Mouse (Mus musculus): ENCODE measurements around the gene Scube1. TPM values are rescaled to one million over a fixed set of nuclear protein-coding genes. Genes with fewer than 3 reads are reported as not detected.

Scube1 gene
- total RNA-seq, 2 experiments from 2014 or later = not detected

- no peak for ATAC-seq (replicated peaks; ENCODE audit: low FRiP score, low TSS enrichment, poor library complexity, severe bottlenecking)
Measured at GRCm38 (mm10) chr15:83676286-83676685, 48.5 kb downstream of the Scube1 start.

GRCm38 (mm10) chr15:83673621-83674020, 51.2 kb downstream of the Scube1 start:
- ATAC-seq (replicated peaks; ENCODE audit: low FRiP score, low TSS enrichment, poor library complexity, severe bottlenecking) = no peak

GRCm38 (mm10) chr15:83667501-83667900, 57.3 kb downstream of the Scube1 start:
- ATAC-seq (replicated peaks; ENCODE audit: low FRiP score, low TSS enrichment, poor library complexity, severe bottlenecking) = no peak

GRCm38 (mm10) chr15:83666418-83666817, 58.4 kb downstream of the Scube1 start:
- no peak for ATAC-seq (replicated peaks; ENCODE audit: low FRiP score, low TSS enrichment, poor library complexity, severe bottlenecking)

GRCm38 (mm10) chr15:83665993-83666392, 58.8 kb downstream of the Scube1 start:
- no peak for ATAC-seq (replicated peaks; ENCODE audit: low FRiP score, low TSS enrichment, poor library complexity, severe bottlenecking)

- peak; percentile 65 for ATAC-seq (replicated peaks; ENCODE audit: low FRiP score, low TSS enrichment, poor library complexity, severe bottlenecking)
Measured at GRCm38 (mm10) chr15:83664722-83665121, 60.1 kb downstream of the Scube1 start.

GRCm38 (mm10) chr15:83663066-83663465, 61.8 kb downstream of the Scube1 start:
- no peak for ATAC-seq (replicated peaks; ENCODE audit: low FRiP score, low TSS enrichment, poor library complexity, severe bottlenecking)

GRCm38 (mm10) chr15:83662106-83662505, 62.7 kb downstream of the Scube1 start:
- no peak for ATAC-seq (replicated peaks; ENCODE audit: low FRiP score, low TSS enrichment, poor library complexity, severe bottlenecking)

GRCm38 (mm10) chr15:83642518-83642917, 82.3 kb downstream of the Scube1 start:
- no peak for ATAC-seq (replicated peaks; ENCODE audit: low FRiP score, low TSS enrichment, poor library complexity, severe bottlenecking)

GRCm38 (mm10) chr15:83640208-83640607, 84.6 kb downstream of the Scube1 start:
- no peak for ATAC-seq (replicated peaks; ENCODE audit: low FRiP score, low TSS enrichment, poor library complexity, severe bottlenecking)

- no peak for ATAC-seq (replicated peaks; ENCODE audit: low FRiP score, low TSS enrichment, poor library complexity, severe bottlenecking)
Measured at GRCm38 (mm10) chr15:83639160-83639559, 85.7 kb downstream of the Scube1 start.

- ATAC-seq (replicated peaks; ENCODE audit: low FRiP score, low TSS enrichment, poor library complexity, severe bottlenecking) = no peak
Measured at GRCm38 (mm10) chr15:83638196-83638899, 86.5 kb downstream of the Scube1 start.

GRCm38 (mm10) chr15:83636759-83637158, 88.1 kb downstream of the Scube1 start:
- no peak for ATAC-seq (replicated peaks; ENCODE audit: low FRiP score, low TSS enrichment, poor library complexity, severe bottlenecking)

- ATAC-seq (replicated peaks; ENCODE audit: low FRiP score, low TSS enrichment, poor library complexity, severe bottlenecking) = no peak
Measured at GRCm38 (mm10) chr15:83635251-83635650, 89.6 kb downstream of the Scube1 start.

GRCm38 (mm10) chr15:83634076-83634475, 90.7 kb downstream of the Scube1 start:
- no peak for ATAC-seq (replicated peaks; ENCODE audit: low FRiP score, low TSS enrichment, poor library complexity, severe bottlenecking)

GRCm38 (mm10) chr15:83631071-83631470, 93.8 kb downstream of the Scube1 start:
- ATAC-seq (replicated peaks; ENCODE audit: low FRiP score, low TSS enrichment, poor library complexity, severe bottlenecking) = no peak

- no peak for ATAC-seq (replicated peaks; ENCODE audit: low FRiP score, low TSS enrichment, poor library complexity, severe bottlenecking)
Measured at GRCm38 (mm10) chr15:83629716-83630115, 95.1 kb downstream of the Scube1 start.

- no peak for ATAC-seq (replicated peaks; ENCODE audit: low FRiP score, low TSS enrichment, poor library complexity, severe bottlenecking)
Measured at GRCm38 (mm10) chr15:83626142-83626645, 98.6 kb downstream of the Scube1 start.

GRCm38 (mm10) chr15:83615245-83615644, 109.6 kb downstream of the Scube1 start:
- ATAC-seq (replicated peaks; ENCODE audit: low FRiP score, low TSS enrichment, poor library complexity, severe bottlenecking) = no peak

GRCm38 (mm10) chr15:83607115-83607802, 117.6 kb downstream of the Scube1 start:
- ATAC-seq (replicated peaks; ENCODE audit: low FRiP score, low TSS enrichment, poor library complexity, severe bottlenecking) = peak; percentile 58

GRCm38 (mm10) chr15:83606700-83607099, 118.1 kb downstream of the Scube1 start:
- peak; percentile 89 for ATAC-seq (replicated peaks; ENCODE audit: low FRiP score, low TSS enrichment, poor library complexity, severe bottlenecking)

Data from megakaryocyte-erythroid progenitor cell, adult 5-6 weeks (primary cell).